Comparison of ENCODE assay signal across 26 mouse cellular contexts in genomic region chr10:53235381-53235780, GRCm38 (mm10).
DNase-seq lines count a peak whose midpoint lies in the region; ATAC-seq and TF ChIP-seq lines count a peak whose summit lies in the region.
"Had no signal": no experiment of that assay in that cellular context is flagged by ENCODE, and none has a peak within 500 bp of the region (broad histone marks: within the 10 kb centered on the region; RNA-seq: fewer than 3 reads in every experiment).

No protein-coding gene starts in this region.

- H3K36me3 ChIP-seq in heart, embryonic 12.5 days = no peaks in the 10 kb centered on the region
- no peaks in the 10 kb centered on the region for H3K36me3 ChIP-seq in testis, adult 2 months (ENCODE audit: control insufficient read depth, insufficient read depth, low read length)
- H3K36me3 ChIP-seq in kidney, embryonic 14.5 days (ENCODE audit: control insufficient read depth, insufficient read depth, low read length) = no peaks in the 10 kb centered on the region
- H3K36me3 ChIP-seq: embryonic facial prominence, embryonic 13.5 days; embryonic facial prominence, embryonic 15.5 days; forebrain, embryonic 10.5 days; forebrain, embryonic 12.5 days had no signal

- 71% methylated on average over 6 of the region's 6 CpGs for WGBS in heart, embryonic 12.5 days
- 55% methylated on average over 6 of the region's 6 CpGs for WGBS in kidney, embryonic 14.5 days

- H3K27me3 ChIP-seq in heart, embryonic 12.5 days (replicated peaks) = no peaks in the 10 kb centered on the region
- no peaks in the 10 kb centered on the region for H3K27me3 ChIP-seq in testis, adult 2 months (ENCODE audit: control insufficient read depth, insufficient read depth, low read length)
- no peaks in the 10 kb centered on the region for H3K27me3 ChIP-seq in kidney, embryonic 14.5 days (ENCODE audit: control insufficient read depth, insufficient read depth, low read length)
- H3K27me3 ChIP-seq: CH12.LX; embryonic facial prominence, embryonic 13.5 days; embryonic facial prominence, embryonic 15.5 days; forebrain, embryonic 12.5 days had no signal

- peak; percentile 57 for DNase-seq in heart, adult 11 months
- DNase-seq in testis, postnatal 14 days (ENCODE audit: low spot score) = no peak
- peak; percentile 65 for DNase-seq in ZHBTc4 (ENCODE audit: low read depth, low spot score)
- DNase-seq: adrenal gland, adult 2 months; adrenal gland, postnatal 10 days; adrenal gland, postnatal 25 days; B cell, adult 2 months; cerebellum, adult 11 months; cerebellum, adult 18-20 months; cerebellum, adult 8-10 months; cerebellum, adult 9-11 months; cerebellum, postnatal 14 days; cerebellum, postnatal 36 days; embryo, embryonic 11 days had no signal

- no peak overlapping the region for H3K4me2 ChIP-seq in heart, embryonic 12.5 days
- H3K4me2 ChIP-seq in kidney, embryonic 14.5 days (replicated peaks; ENCODE audit: low read depth, low read length) = no peak overlapping the region
- H3K4me2 ChIP-seq: embryonic facial prominence, embryonic 13.5 days; embryonic facial prominence, embryonic 15.5 days; forebrain, embryonic 12.5 days had no signal

- H3K4me1 ChIP-seq in heart, embryonic 12.5 days (replicated peaks) = no peaks in the 10 kb centered on the region
- no peaks in the 10 kb centered on the region for H3K4me1 ChIP-seq in testis, adult 2 months (ENCODE audit: control insufficient read depth, insufficient read depth, low read length)
- no peaks in the 10 kb centered on the region for H3K4me1 ChIP-seq in kidney, embryonic 14.5 days (ENCODE audit: control insufficient read depth, insufficient read depth, low read length)
- H3K4me1 ChIP-seq: embryonic facial prominence, embryonic 13.5 days; embryonic facial prominence, embryonic 15.5 days; forebrain, embryonic 10.5 days; forebrain, embryonic 12.5 days had no signal

- no peak for TF ChIP-seq POLR2A in testis, adult 2 months (IDR thresholded peaks at IDR 0.05; ENCODE audit: control insufficient read depth, low read depth, low read length)

- no peak overlapping the region for H3K9ac ChIP-seq in heart, embryonic 12.5 days
- H3K9ac ChIP-seq in kidney, embryonic 14.5 days (ENCODE audit: low read depth, low read length) = no peak overlapping the region
- H3K9ac ChIP-seq: embryonic facial prominence, embryonic 13.5 days; embryonic facial prominence, embryonic 15.5 days; forebrain, embryonic 12.5 days had no signal

- TF ChIP-seq CTCF in testis, adult 2 months (IDR thresholded peaks at IDR 0.05; ENCODE audit: control insufficient read depth, insufficient read depth, insufficient replicate concordance, low read depth, low read length) = no peak

- H3K4me3 ChIP-seq in heart, embryonic 12.5 days = no peak overlapping the region
- H3K4me3 ChIP-seq in testis, adult 2 months (ENCODE audit: control insufficient read depth, low read depth, low read length) = peak overlapping the region; percentile 71
- H3K4me3 ChIP-seq in kidney, embryonic 14.5 days (ENCODE audit: low read length) = no peak overlapping the region
- H3K4me3 ChIP-seq: embryonic facial prominence, embryonic 13.5 days; embryonic facial prominence, embryonic 15.5 days; erythroblast, embryonic 14.5 days; forebrain, embryonic 10.5 days; forebrain, embryonic 12.5 days had no signal

- H3K27ac ChIP-seq in heart, embryonic 12.5 days (ENCODE audit: poor library complexity, severe bottlenecking) = no peak overlapping the region
- H3K27ac ChIP-seq in testis, adult 2 months (ENCODE audit: control insufficient read depth, insufficient read depth, low read depth, low read length) = no peak overlapping the region
- H3K27ac ChIP-seq in kidney, embryonic 14.5 days (ENCODE audit: low read depth, low read length) = no peak overlapping the region
- H3K27ac ChIP-seq: embryonic facial prominence, embryonic 13.5 days; embryonic facial prominence, embryonic 15.5 days; forebrain, embryonic 10.5 days; forebrain, embryonic 12.5 days had no signal

- no peaks in the 10 kb centered on the region for H3K9me3 ChIP-seq in heart, embryonic 12.5 days (replicated peaks)
- H3K9me3 ChIP-seq in kidney, embryonic 14.5 days (ENCODE audit: control insufficient read depth, low read length) = no peaks in the 10 kb centered on the region
- H3K9me3 ChIP-seq: embryonic facial prominence, embryonic 13.5 days; embryonic facial prominence, embryonic 15.5 days; forebrain, embryonic 10.5 days; forebrain, embryonic 12.5 days had no signal

- ATAC-seq in heart, embryonic 12.5 days (ENCODE audit: insufficient number of reproducible peaks, low FRiP score) = no peak
- ATAC-seq in kidney, embryonic 14.5 days (ENCODE audit: low FRiP score, low TSS enrichment) = no peak
- ATAC-seq: CD4-positive, CD25-positive, alpha-beta regulatory T cell, adult 4 months; forebrain, embryonic 14.5 days; forebrain, embryonic 16.5 days had no signal
